Mouse (Mus musculus) forebrain, embryonic 13.5 days (tissue): ENCODE measurements at regions not wholly inside any gene's neighbourhood (a gene's known extent, or its start where the extent isn't known, plus 50 kb on each side); places are given as distances from the start of the nearest gene placed in this dataset.
"Not testable (repeated sequence)": the region's sequence is repeated elsewhere in the genome, so short reads cannot be mapped to it uniquely, and the experiment has no call there.

Source experiments
- ATAC-seq: fragments of 200-750 bp; cut with Nextera tagmentation; 2 replicates; pipeline ENCODE4 v1.8.0; 2017
- H3K27ac ChIP-seq: fragments of 300-500 bp; sonication (generic); 2 replicates; pipeline ENCODE4 v1.5.1; 2015; ENCODE audit warnings: inconsistent platforms, mild to moderate bottlenecking, moderate library complexity
- H3K27me3 ChIP-seq: fragments of 300-500 bp; sonication (generic); 2 replicates; pipeline ENCODE4 v1.6.1; 2015; ENCODE audit warnings: mild to moderate bottlenecking, inconsistent platforms
- H3K36me3 ChIP-seq: fragments of 300-500 bp; sonication (generic); 2 replicates; pipeline ENCODE4 v1.6.1; 2015; ENCODE audit warnings: mild to moderate bottlenecking, inconsistent platforms; ENCODE audit not compliant: poor library complexity, severe bottlenecking
- H3K4me1 ChIP-seq: fragments of 300-500 bp; sonication (generic); 2 replicates; pipeline ENCODE4 v1.6.1; 2015; ENCODE audit warnings: inconsistent platforms
- H3K4me2 ChIP-seq: fragments of 300-500 bp; sonication (generic); 2 replicates; pipeline ENCODE4 v1.6.1; 2015; ENCODE audit warnings: inconsistent platforms, mild to moderate bottlenecking, moderate library complexity
- H3K4me3 ChIP-seq: fragments of 300-500 bp; sonication (generic); 2 replicates; pipeline ENCODE4 v1.5.1; 2015; ENCODE audit warnings: mild to moderate bottlenecking, inconsistent platforms
- H3K9ac ChIP-seq: fragments of 300-500 bp; sonication (generic); 2 replicates; pipeline ENCODE4 v1.6.1; 2015; ENCODE audit warnings: mild to moderate bottlenecking, inconsistent platforms
- H3K9me3 ChIP-seq: fragments of 300-500 bp; sonication (generic); replicated peaks from 2 replicates; pipeline ENCODE4 v1.6.1; 2016; ENCODE audit warnings: inconsistent platforms
- WGBS: fragments of 180-500 bp; shearing (Covaris S2); methylation state at CpG from one replicate; pipeline ENCODE4 v1.1.7; 2015; 5-methylcytosine and 5-hydroxymethylcytosine counted together

GRCm38 (mm10) chr8:34280433-34280832 lies 168.9 kb upstream of the Gm10131 start:
- Histone ChIP-seq H3K27ac (no peak overlapping the region), H3K27me3 (no peaks in the 10 kb centered on the region), H3K9me3 (0 out of 2 replicates have a peak, but pooled peaks cover 3% of the 10 kb centered on the region), H3K4me2 (no peak overlapping the region), H3K4me3 (no peak overlapping the region), H3K4me1 (no peaks in the 10 kb centered on the region), H3K9ac (no peak overlapping the region), H3K36me3 (no peaks in the 10 kb centered on the region)
- no peak for ATAC-seq
- WGBS = no CpG with 5 or more reads among the region's 11 CpGs

- H3K9ac ChIP-seq = no peak overlapping the region
- H3K27ac ChIP-seq = no peak overlapping the region
- no peak for ATAC-seq
- no peak overlapping the region for H3K4me2 ChIP-seq
- H3K4me3 ChIP-seq = no peak overlapping the region
- 87% methylated on average over 7 of the region's 7 CpGs for WGBS
- no peaks in the 10 kb centered on the region for H3K4me1 ChIP-seq
- H3K9me3 ChIP-seq = 0 out of 2 replicates have a peak, but pooled peaks cover 3% of the 10 kb centered on the region
- H3K27me3 ChIP-seq = no peaks in the 10 kb centered on the region
- H3K36me3 ChIP-seq = no peaks in the 10 kb centered on the region
Measured at GRCm38 (mm10) chr8:34275977-34276660, 164.6 kb upstream of the Gm10131 start.

- not testable (repeated sequence) for H3K27me3 ChIP-seq, ATAC-seq, H3K9me3 ChIP-seq, H3K36me3 ChIP-seq, H3K27ac ChIP-seq, H3K4me3 ChIP-seq, H3K4me1 ChIP-seq, H3K4me2 ChIP-seq, H3K9ac ChIP-seq
- WGBS = 86% methylated on average over 2 of the region's 2 CpGs
Measured at GRCm38 (mm10) chr8:34274796-34275195, 163.3 kb upstream of the Gm10131 start.

- Histone ChIP-seq H3K9ac (no peak overlapping the region), H3K4me1 (no peaks in the 10 kb centered on the region), H3K27me3 (no peaks in the 10 kb centered on the region), H3K9me3 (0 out of 2 replicates have a peak, but pooled peaks cover 3% of the 10 kb centered on the region), H3K4me3 (no peak overlapping the region), H3K27ac (no peak overlapping the region), H3K4me2 (no peak overlapping the region), H3K36me3 (no peaks in the 10 kb centered on the region)
- ATAC-seq = no peak
- WGBS = 92% methylated on average over 6 of the region's 6 CpGs
Measured at GRCm38 (mm10) chr8:34274171-34274570, 162.6 kb upstream of the Gm10131 start.

GRCm38 (mm10) chr8:34269848-34270247 lies 158.3 kb upstream of the Gm10131 start:
- no peak overlapping the region for H3K4me2 ChIP-seq
- no peak overlapping the region for H3K27ac ChIP-seq
- H3K4me1 ChIP-seq = no peaks in the 10 kb centered on the region
- no peaks in the 10 kb centered on the region for H3K27me3 ChIP-seq
- H3K9me3 ChIP-seq = 0 out of 2 replicates have a peak, but pooled peaks cover 4% of the 10 kb centered on the region
- no peak overlapping the region for H3K9ac ChIP-seq
- H3K4me3 ChIP-seq = no peak overlapping the region
- no peak for ATAC-seq
- WGBS = 80% methylated on average over 6 of the region's 6 CpGs
- H3K36me3 ChIP-seq = no peaks in the 10 kb centered on the region

GRCm38 (mm10) chr8:34268806-34269520 lies 157.4 kb upstream of the Gm10131 start:
- no peak overlapping the region for H3K4me3 ChIP-seq
- H3K36me3 ChIP-seq = no peaks in the 10 kb centered on the region
- no peak overlapping the region for H3K9ac ChIP-seq
- H3K9me3 ChIP-seq = 0 out of 2 replicates have a peak, but pooled peaks cover 4% of the 10 kb centered on the region
- no peak for ATAC-seq
- 94% methylated on average over 18 of the region's 18 CpGs for WGBS
- no peaks in the 10 kb centered on the region for H3K27me3 ChIP-seq
- H3K27ac ChIP-seq = no peak overlapping the region
- no peak overlapping the region for H3K4me2 ChIP-seq
- no peaks in the 10 kb centered on the region for H3K4me1 ChIP-seq

- WGBS = 86% methylated on average over 2 of the region's 2 CpGs
- no peak for ATAC-seq
- Histone ChIP-seq H3K9ac (no peak overlapping the region), H3K4me2 (no peak overlapping the region), H3K4me1 (no peaks in the 10 kb centered on the region), H3K4me3 (no peak overlapping the region), H3K27me3 (no peaks in the 10 kb centered on the region), H3K9me3 (no peaks in the 10 kb centered on the region), H3K27ac (no peak overlapping the region), H3K36me3 (no peaks in the 10 kb centered on the region)
Measured at GRCm38 (mm10) chr8:34254978-34255377, 143.4 kb upstream of the Gm10131 start.

- Histone ChIP-seq H3K4me2 (no peak overlapping the region), H3K36me3 (no peaks in the 10 kb centered on the region), H3K4me3 (no peak overlapping the region), H3K9me3 (peaks cover 1% of the 10 kb centered on the region; the same call in 1 of the 2 replicates), H3K4me1 (no peaks in the 10 kb centered on the region), H3K27me3 (no peaks in the 10 kb centered on the region), H3K27ac (no peak overlapping the region), H3K9ac (no peak overlapping the region)
- WGBS = 94% methylated on average over 7 of the region's 7 CpGs
- no peak for ATAC-seq
Measured at GRCm38 (mm10) chr8:34251934-34252333, 140.4 kb upstream of the Gm10131 start.

GRCm38 (mm10) chr8:34239346-34239900 lies 127.9 kb upstream of the Gm10131 start:
- no peaks in the 10 kb centered on the region for H3K36me3 ChIP-seq
- H3K27me3 ChIP-seq = no peaks in the 10 kb centered on the region
- H3K4me1 ChIP-seq = no peaks in the 10 kb centered on the region
- H3K9ac ChIP-seq = no peak overlapping the region
- H3K27ac ChIP-seq = no peak overlapping the region
- 91% methylated on average over 6 of the region's 6 CpGs for WGBS
- no peak overlapping the region for H3K4me2 ChIP-seq
- no peak overlapping the region for H3K4me3 ChIP-seq
- no peaks in the 10 kb centered on the region for H3K9me3 ChIP-seq
- no peak for ATAC-seq

GRCm38 (mm10) chr8:34233705-34234104 lies 122.2 kb upstream of the Gm10131 start:
- H3K9me3 ChIP-seq = no peaks in the 10 kb centered on the region
- H3K4me2 ChIP-seq = no peak overlapping the region
- ATAC-seq = peak; percentile 74; the same call in 1 of the 2 replicates
- no peaks in the 10 kb centered on the region for H3K4me1 ChIP-seq
- no peaks in the 10 kb centered on the region for H3K27me3 ChIP-seq
- 77% methylated on average over 4 of the region's 4 CpGs for WGBS
- no peak overlapping the region for H3K27ac ChIP-seq
- no peak overlapping the region for H3K4me3 ChIP-seq
- no peaks in the 10 kb centered on the region for H3K36me3 ChIP-seq
- no peak overlapping the region for H3K9ac ChIP-seq

GRCm38 (mm10) chr8:34229477-34229876 lies 117.9 kb upstream of the Gm10131 start:
- Histone ChIP-seq H3K4me1 (peaks cover 8% of the 10 kb centered on the region; the same call in 1 of the 2 replicates), H3K36me3 (no peaks in the 10 kb centered on the region), H3K27me3 (no peaks in the 10 kb centered on the region)

More at GRCm38 (mm10) chr8:34229477-34229876, 117.9 kb upstream of the Gm10131 start:
- no peak overlapping the region for H3K27ac ChIP-seq
- no peak overlapping the region for H3K4me2 ChIP-seq
- H3K9me3 ChIP-seq = no peaks in the 10 kb centered on the region
- H3K4me3 ChIP-seq = no peak overlapping the region
- ATAC-seq = no peak
- 81% methylated on average over 3 of the region's 3 CpGs for WGBS
- H3K9ac ChIP-seq = no peak overlapping the region
